ENCODE assay signal across 10 mouse cellular contexts in the genomic region with DNA sequence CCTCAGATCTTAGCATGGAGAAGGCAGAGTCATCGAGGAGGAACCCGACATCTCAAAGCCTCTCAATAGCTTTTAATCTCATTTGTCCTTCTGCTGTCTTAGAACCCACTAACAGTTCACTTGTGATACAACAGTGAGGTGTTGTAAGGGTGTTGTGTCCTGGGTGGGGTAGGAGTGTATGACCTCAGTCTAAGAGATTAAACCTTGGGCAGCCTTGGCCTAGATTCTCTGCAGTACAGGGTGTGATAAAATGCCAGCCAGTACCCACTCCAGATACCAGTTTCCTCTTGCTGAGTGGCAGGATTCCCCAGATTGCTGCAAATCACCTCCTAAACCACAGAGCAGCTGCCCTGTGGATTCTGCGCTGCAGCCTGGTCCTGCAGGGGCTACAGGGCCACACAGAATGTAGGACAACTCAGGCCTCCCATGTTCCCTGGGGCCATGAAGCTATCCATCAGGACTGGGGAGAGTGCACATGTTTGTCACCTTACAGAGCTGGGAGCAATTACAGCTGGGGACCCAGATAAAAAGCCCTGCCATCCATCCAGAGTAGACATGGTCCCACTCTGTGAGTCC.
"Had no signal": no experiment of that assay in that cellular context is flagged by ENCODE, and none has a peak within 500 bp of the region (broad histone marks: within the 10 kb centered on the region; RNA-seq: fewer than 3 reads in every experiment).

No protein-coding gene starts in this region.

- DNase-seq: kidney, adult 8-10 months; kidney, postnatal 25 days; right cerebral cortex, postnatal 14 days; thymus, postnatal 36 days had no signal

- H3K4me3 ChIP-seq: left cerebral cortex, adult 2 months; limb, embryonic 15.5 days; liver, embryonic 12.5 days; lung, embryonic 15.5 days; midbrain, embryonic 12.5 days; stomach, embryonic 15.5 days had no signal

- H3K27ac ChIP-seq: left cerebral cortex, adult 2 months; limb, embryonic 15.5 days; liver, embryonic 12.5 days; lung, embryonic 15.5 days; midbrain, embryonic 12.5 days; stomach, embryonic 15.5 days had no signal
